Mouse (Mus musculus) right cerebral cortex, postnatal 36 days (tissue): ENCODE measurements around the gene Tm9sf4.
A peak's percentile ranks its signal among the peaks of the same experiment; 100 is the strongest.

Source experiments
- DNase-seq, 2 experiments: peaks; one replicate each; pipeline ENCODE4 v3.0.0; 2022; ENCODE audit warnings: low spot score in 2 of 2, mixed read lengths in 1 of 2

Tm9sf4 gene

GRCm38 (mm10) chr2:153157270-153157669, 3.8 kb upstream of the Tm9sf4 start:
- DNase-seq, result no peak

GRCm38 (mm10) chr2:153160133-153160532, 970 bp upstream of the Tm9sf4 start:
- no peak for DNase-seq

- no peak for DNase-seq
Measured at GRCm38 (mm10) chr2:153161684-153162080, 579 bp downstream of the Tm9sf4 start.

GRCm38 (mm10) chr2:153167136-153167535, 6.0 kb downstream of the Tm9sf4 start:
- no peak for DNase-seq

- DNase-seq, result no peak
Measured at GRCm38 (mm10) chr2:153168134-153168820, 7.2 kb downstream of the Tm9sf4 start.

GRCm38 (mm10) chr2:153170490-153171224, 9.6 kb downstream of the Tm9sf4 start:
- no peak for DNase-seq

GRCm38 (mm10) chr2:153171966-153172365, 10.9 kb downstream of the Tm9sf4 start:
- no peak for DNase-seq

GRCm38 (mm10) chr2:153175995-153176570, 15.0 kb downstream of the Tm9sf4 start:
- DNase-seq, result no peak

GRCm38 (mm10) chr2:153177188-153177587, 16.1 kb downstream of the Tm9sf4 start:
- DNase-seq, result no peak

- peak in 1 of 2 experiments; percentile 14 for DNase-seq
Measured at GRCm38 (mm10) chr2:153179126-153179860, 18.2 kb downstream of the Tm9sf4 start.

- no peak for DNase-seq
Measured at GRCm38 (mm10) chr2:153179961-153180360, 18.9 kb downstream of the Tm9sf4 start.

GRCm38 (mm10) chr2:153186176-153186591, 25.1 kb downstream of the Tm9sf4 start:
- peak in 1 of 2 experiments; percentile 15 for DNase-seq

GRCm38 (mm10) chr2:153187848-153188247, 26.7 kb downstream of the Tm9sf4 start:
- DNase-seq, result no peak

- DNase-seq, result peak in 1 of 2 experiments; percentile 29
Measured at GRCm38 (mm10) chr2:153191242-153191641, 30.1 kb downstream of the Tm9sf4 start.

GRCm38 (mm10) chr2:153194255-153194654, 33.2 kb downstream of the Tm9sf4 start:
- DNase-seq, result no peak

- no peak for DNase-seq
Measured at GRCm38 (mm10) chr2:153198485-153198884, 37.4 kb downstream of the Tm9sf4 start.

- no peak for DNase-seq
Measured at GRCm38 (mm10) chr2:153199114-153199513, 38.0 kb downstream of the Tm9sf4 start.

- DNase-seq, result no peak
Measured at GRCm38 (mm10) chr2:153202766-153203165, 41.7 kb downstream of the Tm9sf4 start.

GRCm38 (mm10) chr2:153208149-153208548, 47.0 kb downstream of the Tm9sf4 start:
- DNase-seq, result no peak

- no peak for DNase-seq
Measured at GRCm38 (mm10) chr2:153209286-153209685, 48.2 kb downstream of the Tm9sf4 start.

- DNase-seq, result no peak
Measured at GRCm38 (mm10) chr2:153211451-153211850, 50.3 kb downstream of the Tm9sf4 start.

- no peak for DNase-seq
Measured at GRCm38 (mm10) chr2:153213351-153213750, 52.2 kb downstream of the Tm9sf4 start.
